Mouse (Mus musculus) limb, embryonic 15.5 days (tissue): ENCODE results near the gene Fank1. TPM values are rescaled to one million over a fixed set of nuclear protein-coding genes. Genes with fewer than 3 reads are reported as not detected.

Experiments used
- ATAC-seq: fragments of 200-750 bp; cut with Nextera tagmentation; 2 replicates; pipeline ENCODE4 v1.8.0; 2017; ENCODE audit warnings: low read depth, moderate TSS enrichment; ENCODE audit not compliant: insufficient number of reproducible peaks, low FRiP score, low TSS enrichment
- H3K27ac ChIP-seq: fragments of 300-500 bp; sonication (generic); 2 replicates; pipeline ENCODE4 v1.5.1; 2015; ENCODE audit warnings: moderate library complexity, mild to moderate bottlenecking, inconsistent platforms
- H3K27me3 ChIP-seq: fragments of 300-500 bp; sonication (generic); 2 replicates; pipeline ENCODE4 v1.6.1; 2015; ENCODE audit warnings: inconsistent platforms
- H3K36me3 ChIP-seq: fragments of 300-500 bp; sonication (generic); 2 replicates; pipeline ENCODE4 v1.6.1; 2015; ENCODE audit warnings: inconsistent platforms
- H3K4me1 ChIP-seq: fragments of 300-500 bp; sonication (generic); 2 replicates; pipeline ENCODE4 v1.6.1; 2015; ENCODE audit warnings: inconsistent platforms
- H3K4me2 ChIP-seq: fragments of 300-500 bp; sonication (generic); 2 replicates; pipeline ENCODE4 v1.6.1; 2015; ENCODE audit warnings: mild to moderate bottlenecking, inconsistent platforms
- H3K4me3 ChIP-seq: fragments of 300-500 bp; sonication (generic); 2 replicates; pipeline ENCODE4 v1.5.1; 2015; ENCODE audit warnings: mild to moderate bottlenecking, inconsistent platforms
- H3K9ac ChIP-seq: fragments of 300-500 bp; sonication (generic); 2 replicates; pipeline ENCODE4 v1.6.1; 2015; ENCODE audit warnings: inconsistent platforms
- H3K9me3 ChIP-seq: fragments of 300-500 bp; sonication (generic); 2 replicates; pipeline ENCODE4 v1.6.1; 2016; ENCODE audit warnings: inconsistent platforms
- WGBS: fragments of 180-500 bp; shearing (Covaris S2); methylation state at CpG from one replicate; pipeline ENCODE4 v1.1.7; 2015; 5-methylcytosine and 5-hydroxymethylcytosine counted together
- polyA plus RNA-seq: library from polyadenylated mRNA; unstranded; fragments of >200 nt; fragmentation: Nextera tagmentation; extraction: Ambion mirVana; gene quantifications from 2 replicates; pipeline ENCODE4 v1.2.1, GENCODE M21; 2015

Fank1 gene
- polyA plus RNA-seq, 1 experiment from 2014 or later = not detected

GRCm38 (mm10) chr7:133775179-133775578 lies 1.5 kb upstream of the Fank1 start:
- 71% methylated on average over 5 of the region's 5 CpGs for WGBS
- Histone ChIP-seq H3K9me3 (no peaks in the 10 kb centered on the region), H3K36me3 (no peaks in the 10 kb centered on the region), H3K4me1 (peaks cover 11% of the 10 kb centered on the region), H3K4me3 (no peak overlapping the region), H3K4me2 (no peak overlapping the region), H3K27ac (no peak overlapping the region), H3K9ac (no peak overlapping the region), H3K27me3 (peaks cover 15% of the 10 kb centered on the region; the same call in 1 of the 2 replicates)
- no peak for ATAC-seq

DNA sequence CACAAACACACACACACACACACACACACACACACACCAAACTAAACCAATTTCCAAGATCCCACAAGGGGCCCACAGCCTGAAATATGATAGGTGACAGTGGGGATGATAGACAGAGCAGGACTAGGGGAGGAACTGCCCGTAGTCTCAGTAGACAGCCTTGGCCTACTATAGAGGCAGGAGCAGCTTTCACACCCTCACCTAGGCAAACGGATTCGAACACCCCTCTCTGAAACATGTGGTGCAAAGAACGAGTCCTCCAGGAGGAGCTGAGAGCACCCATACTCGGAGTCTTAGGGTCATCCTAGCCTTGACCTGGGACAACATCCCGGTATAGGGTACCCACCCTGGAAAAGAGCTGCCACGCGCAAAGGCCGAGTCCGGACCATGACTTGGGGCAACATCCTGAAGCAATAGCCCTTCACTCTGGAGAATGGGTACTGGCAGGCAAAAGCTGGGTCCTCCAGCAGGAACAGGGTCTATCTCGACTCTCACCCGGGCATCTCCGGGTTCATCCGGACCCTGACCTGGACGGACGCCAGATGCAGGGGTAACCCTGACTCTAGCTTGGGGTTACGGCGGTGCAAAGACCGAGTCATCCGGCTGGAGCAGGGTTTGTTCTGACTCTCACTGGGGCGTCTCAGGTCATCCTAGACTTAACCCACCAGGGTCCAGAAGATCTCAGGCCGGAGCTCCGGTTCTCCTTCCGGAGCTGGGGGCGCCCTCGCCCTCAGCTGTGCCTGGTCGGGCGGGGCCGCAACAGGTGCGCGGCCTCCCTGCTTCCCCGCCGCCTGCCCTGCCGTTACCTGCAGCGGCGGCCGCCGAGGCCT lies 650 bp upstream of the Fank1 start:
- H3K36me3 ChIP-seq = no peaks in the 10 kb centered on the region
- H3K27ac ChIP-seq = no peak overlapping the region
- no peaks in the 10 kb centered on the region for H3K9me3 ChIP-seq
- H3K27me3 ChIP-seq = peaks cover 19% of the 10 kb centered on the region; the same call in 1 of the 2 replicates
- peak overlapping the region; percentile 80 for H3K4me3 ChIP-seq
- peaks cover 11% of the 10 kb centered on the region for H3K4me1 ChIP-seq
- peak overlapping the region; percentile 87 for H3K4me2 ChIP-seq
- peak; percentile 71 for ATAC-seq
- 4% methylated on average over 38 of the region's 38 CpGs for WGBS
- H3K9ac ChIP-seq = peak overlapping the region; percentile 64

GRCm38 (mm10) chr7:133781583-133781982 lies 4.9 kb downstream of the Fank1 start:
- H3K9ac ChIP-seq = no peak overlapping the region
- H3K27me3 ChIP-seq = peaks cover 15% of the 10 kb centered on the region; the same call in 1 of the 2 replicates
- no peaks in the 10 kb centered on the region for H3K36me3 ChIP-seq
- no peak overlapping the region for H3K27ac ChIP-seq
- WGBS = 68% methylated on average over 6 of the region's 6 CpGs
- H3K9me3 ChIP-seq = no peaks in the 10 kb centered on the region
- no peak overlapping the region for H3K4me2 ChIP-seq
- H3K4me3 ChIP-seq = no peak overlapping the region
- ATAC-seq = no peak
- 0 out of 2 replicates have a peak, but pooled peaks cover 9% of the 10 kb centered on the region for H3K4me1 ChIP-seq

- no peak for ATAC-seq
- Histone ChIP-seq H3K4me2 (no peak overlapping the region), H3K9ac (no peak overlapping the region), H3K36me3 (no peaks in the 10 kb centered on the region), H3K4me3 (no peak overlapping the region), H3K4me1 (0 out of 2 replicates have a peak, but pooled peaks cover 7% of the 10 kb centered on the region), H3K27ac (no peak overlapping the region), H3K27me3 (peaks cover 15% of the 10 kb centered on the region; the same call in 1 of the 2 replicates), H3K9me3 (no peaks in the 10 kb centered on the region)
- WGBS = 62% methylated on average over 6 of the region's 6 CpGs
Measured at GRCm38 (mm10) chr7:133781991-133782390, 5.3 kb downstream of the Fank1 start.

- 0 out of 2 replicates have a peak, but pooled peaks have one; percentile 35 for ATAC-seq
- Histone ChIP-seq H3K27me3 (peaks cover 7% of the 10 kb centered on the region; the same call in 1 of the 2 replicates), H3K4me1 (0 out of 2 replicates have a peak, but pooled peaks cover 7% of the 10 kb centered on the region), H3K4me2 (0 out of 2 replicates have a peak within 1 kb of the TSS, but pooled peaks have one; percentile 4), H3K9me3 (no peaks in the 10 kb centered on the region), H3K27ac (0 out of 2 replicates have a peak within 1 kb of the TSS, but pooled peaks have one; percentile 33), H3K36me3 (no peaks in the 10 kb centered on the region), H3K9ac (no peak within 1 kb of the TSS), H3K4me3 (no peak within 1 kb of the TSS)
- WGBS = 21% methylated on average over 18 of the region's 18 CpGs
Measured at GRCm38 (mm10) chr7:133782717-133783435, 6.2 kb downstream of the Fank1 start, which contains the start of gene Dhx32. Gene Dhx32 (minus strand): TSS chr7:133782726.

DNA sequence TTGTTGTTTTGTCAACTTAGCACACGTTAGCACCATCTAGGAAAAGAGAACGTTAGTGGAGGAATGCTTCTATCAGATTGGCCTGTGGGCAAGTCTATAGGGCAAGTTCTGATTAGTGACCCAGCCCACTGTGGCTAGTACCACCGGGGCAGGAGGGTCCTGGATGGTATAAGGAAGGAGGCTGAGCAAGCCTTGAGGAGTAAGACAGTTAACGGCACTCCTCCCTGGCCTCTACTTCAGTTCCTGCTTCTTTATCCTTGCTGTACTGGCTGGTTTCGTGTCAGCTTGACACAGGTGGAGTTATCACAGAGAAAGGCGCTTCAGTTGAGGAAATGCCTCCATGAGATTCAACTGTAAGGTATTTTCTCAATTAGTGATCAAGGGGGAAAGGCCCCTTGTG lies 10.9 kb downstream of the Fank1 start:
- Histone ChIP-seq H3K4me2 (no peak overlapping the region), H3K9me3 (no peaks in the 10 kb centered on the region), H3K27me3 (no peaks in the 10 kb centered on the region), H3K4me3 (no peak overlapping the region), H3K4me1 (0 out of 2 replicates have a peak, but pooled peaks cover 6% of the 10 kb centered on the region), H3K36me3 (no peaks in the 10 kb centered on the region), H3K9ac (no peak overlapping the region), H3K27ac (no peak overlapping the region)
- WGBS = 80% methylated on average over 6 of the region's 6 CpGs
- no peak for ATAC-seq

DNA sequence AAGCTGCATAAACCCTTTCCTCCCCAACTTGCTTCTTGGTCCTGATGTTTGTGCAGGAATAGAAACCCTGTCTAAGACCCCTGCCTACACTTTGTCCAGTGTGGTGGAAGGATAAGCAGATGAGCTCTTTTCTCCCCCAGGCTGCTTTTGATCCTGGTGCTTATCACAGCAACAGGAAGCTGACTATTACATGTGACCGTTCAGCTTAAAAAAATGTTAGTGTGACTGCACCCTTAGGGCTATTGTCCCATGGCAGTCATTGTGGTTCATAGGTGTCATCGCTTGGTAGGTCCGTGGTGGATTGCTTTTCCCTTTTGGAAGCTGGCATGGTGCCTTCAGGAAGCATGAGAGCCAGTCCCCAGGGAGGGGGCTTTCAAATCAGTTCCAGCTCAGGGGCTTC lies 11.5 kb downstream of the Fank1 start:
- Histone ChIP-seq H3K4me2 (no peak overlapping the region), H3K9ac (no peak overlapping the region), H3K9me3 (no peaks in the 10 kb centered on the region), H3K36me3 (no peaks in the 10 kb centered on the region), H3K27ac (no peak overlapping the region), H3K27me3 (no peaks in the 10 kb centered on the region), H3K4me1 (0 out of 2 replicates have a peak, but pooled peaks cover 3% of the 10 kb centered on the region), H3K4me3 (no peak overlapping the region)
- 67% methylated on average over 3 of the region's 3 CpGs for WGBS
- no peak for ATAC-seq

- 65% methylated on average over 4 of the region's 4 CpGs for WGBS
- Histone ChIP-seq H3K27me3 (no peaks in the 10 kb centered on the region), H3K36me3 (no peaks in the 10 kb centered on the region), H3K4me3 (no peak overlapping the region), H3K9ac (no peak overlapping the region), H3K27ac (no peak overlapping the region), H3K4me2 (no peak overlapping the region), H3K9me3 (no peaks in the 10 kb centered on the region), H3K4me1 (peaks cover 3% of the 10 kb centered on the region; the same call in 1 of the 2 replicates)
- no peak for ATAC-seq
Measured at GRCm38 (mm10) chr7:133790171-133790570, 13.5 kb downstream of the Fank1 start.

- Histone ChIP-seq H3K4me3 (no peak overlapping the region), H3K27ac (no peak overlapping the region), H3K9ac (no peak overlapping the region), H3K4me2 (no peak overlapping the region), H3K36me3 (no peaks in the 10 kb centered on the region), H3K4me1 (peaks cover 3% of the 10 kb centered on the region; the same call in 1 of the 2 replicates), H3K27me3 (no peaks in the 10 kb centered on the region), H3K9me3 (no peaks in the 10 kb centered on the region)
- 77% methylated on average over 4 of the region's 4 CpGs for WGBS
- no peak for ATAC-seq
Measured at GRCm38 (mm10) chr7:133790608-133791229, 14.1 kb downstream of the Fank1 start.

DNA sequence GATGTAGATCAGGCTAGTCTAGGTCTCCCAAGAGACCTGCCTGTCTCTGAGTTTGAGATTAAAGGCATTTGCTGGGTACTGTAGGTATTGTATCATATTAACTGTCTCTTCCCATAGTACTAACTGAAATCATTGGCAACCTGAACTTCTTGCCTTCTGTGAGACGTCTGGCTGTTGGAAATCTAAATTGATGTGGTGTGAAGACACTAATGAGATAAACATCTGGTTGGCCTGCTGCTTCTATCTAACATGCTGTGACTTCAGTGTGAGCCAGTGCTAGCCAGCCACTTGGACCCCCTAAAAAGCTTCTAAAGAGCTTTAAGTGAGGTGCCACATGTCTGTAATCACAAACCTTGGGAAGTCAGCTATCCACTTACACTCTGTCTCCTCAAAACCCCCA lies 16.1 kb downstream of the Fank1 start:
- WGBS = 15% methylated on average over 1 of the region's 1 CpGs

GRCm38 (mm10) chr7:133793248-133794131 lies 16.8 kb downstream of the Fank1 start:
- Histone ChIP-seq H3K36me3 (no peaks in the 10 kb centered on the region), H3K9me3 (no peaks in the 10 kb centered on the region), H3K4me2 (no peak overlapping the region), H3K27me3 (no peaks in the 10 kb centered on the region), H3K27ac (no peak overlapping the region), H3K4me1 (peaks cover 3% of the 10 kb centered on the region; the same call in 1 of the 2 replicates), H3K9ac (no peak overlapping the region), H3K4me3 (no peak overlapping the region)
- WGBS = 59% methylated on average over 10 of the region's 10 CpGs
- ATAC-seq = no peak

More for the DNA sequence above, 16.1 kb downstream of the Fank1 start:
- Histone ChIP-seq H3K36me3 (no peaks in the 10 kb centered on the region), H3K4me1 (peaks cover 3% of the 10 kb centered on the region; the same call in 1 of the 2 replicates), H3K27me3 (no peaks in the 10 kb centered on the region), H3K9me3 (no peaks in the 10 kb centered on the region), H3K4me3 (no peak overlapping the region), H3K27ac (no peak overlapping the region), H3K4me2 (no peak overlapping the region), H3K9ac (no peak overlapping the region)
- no peak for ATAC-seq
